13 mouse cellular contexts compared by ENCODE assay signal in the genomic region with DNA sequence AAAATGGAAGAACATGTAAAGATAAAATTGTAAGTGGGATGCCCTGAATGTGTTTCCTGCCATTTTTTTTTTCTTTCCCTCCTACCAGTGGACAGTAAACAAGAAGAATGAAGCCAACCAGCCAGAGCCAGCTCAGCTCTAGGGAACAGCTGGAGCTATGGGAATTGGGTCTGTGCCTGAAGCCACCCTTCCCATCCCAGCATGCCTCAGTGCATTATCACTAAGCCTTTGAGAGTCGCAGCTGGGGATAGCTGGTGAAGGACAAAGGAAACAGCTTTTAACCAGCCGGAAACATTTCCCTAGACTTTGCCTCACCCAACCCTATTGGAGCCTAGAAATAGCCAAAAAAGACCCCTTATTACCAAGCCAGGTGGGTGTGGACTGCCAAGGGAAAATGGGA.
DNase-seq lines count a peak whose midpoint lies in the region; ATAC-seq and TF ChIP-seq lines count a peak whose summit lies in the region.
"Had no signal": no experiment of that assay in that cellular context is flagged by ENCODE, and none has a peak within 500 bp of the region (broad histone marks: within the 10 kb centered on the region; RNA-seq: fewer than 3 reads in every experiment).

No protein-coding gene starts in this region.

- TF ChIP-seq CTCF in midbrain, postnatal 0 days (IDR thresholded peaks at IDR 0.05), result no peak

- no peak for ATAC-seq in hindbrain, embryonic 11.5 days (ENCODE audit: low FRiP score)
- ATAC-seq in hindbrain, embryonic 16.5 days, result no peak
- ATAC-seq in midbrain, postnatal 0 days (ENCODE audit: low FRiP score), result no peak
- no peak for ATAC-seq in midbrain, embryonic 16.5 days
- no peak for ATAC-seq in CD4-positive, CD25-positive, alpha-beta regulatory T cell, adult 4 months

- peak; percentile 13 for DNase-seq in hindbrain, embryonic 11.5 days (ENCODE audit: low spot score)
- DNase-seq in midbrain, postnatal 0 days (ENCODE audit: low spot score), result peak; percentile 53
- DNase-seq in heart, postnatal 36 days, result peak; percentile 24 to 35
- peak; percentile 36 for DNase-seq in retina, postnatal 7 days (ENCODE audit: low read depth, low spot score)
- no peak for DNase-seq in adrenal gland, adult 2 months
- DNase-seq: right cerebral cortex, postnatal 4 days had no signal

- no peaks in the 10 kb centered on the region for H3K27me3 ChIP-seq in hindbrain, embryonic 11.5 days (ENCODE audit: control insufficient read depth, insufficient read depth, low read length)
- no peaks in the 10 kb centered on the region for H3K27me3 ChIP-seq in hindbrain, embryonic 16.5 days (replicated peaks; ENCODE audit: control insufficient read depth, insufficient read depth, low read length)
- no peaks in the 10 kb centered on the region for H3K27me3 ChIP-seq in midbrain, postnatal 0 days (ENCODE audit: insufficient read depth, low read length)
- H3K27me3 ChIP-seq in midbrain, embryonic 16.5 days (ENCODE audit: control insufficient read depth, insufficient read depth, low read depth, low read length), result no peaks in the 10 kb centered on the region
- H3K27me3 ChIP-seq: heart, embryonic 13.5 days had no signal

- WGBS in hindbrain, embryonic 11.5 days, result 53% methylated on average over 2 of the region's 2 CpGs
- WGBS in hindbrain, embryonic 16.5 days, result 31% methylated on average over 2 of the region's 2 CpGs
- 29% methylated on average over 2 of the region's 2 CpGs for WGBS in midbrain, postnatal 0 days
- 19% methylated on average over 2 of the region's 2 CpGs for WGBS in midbrain, embryonic 16.5 days

- no peak overlapping the region for H3K4me3 ChIP-seq in hindbrain, embryonic 11.5 days (ENCODE audit: low read depth, low read length)
- no peak overlapping the region for H3K4me3 ChIP-seq in hindbrain, embryonic 16.5 days (ENCODE audit: low read length)
- no peak overlapping the region for H3K4me3 ChIP-seq in midbrain, postnatal 0 days (ENCODE audit: low read depth, low read length)
- H3K4me3 ChIP-seq in midbrain, embryonic 16.5 days (ENCODE audit: low read depth, low read length), result no peak overlapping the region
- H3K4me3 ChIP-seq: heart, embryonic 13.5 days had no signal

- no peaks in the 10 kb centered on the region for H3K9me3 ChIP-seq in hindbrain, embryonic 11.5 days (ENCODE audit: control insufficient read depth, low read length)
- H3K9me3 ChIP-seq in hindbrain, embryonic 16.5 days (ENCODE audit: control insufficient read depth, low read length), result no peaks in the 10 kb centered on the region
- H3K9me3 ChIP-seq in midbrain, postnatal 0 days (ENCODE audit: low read length), result no peaks in the 10 kb centered on the region
- H3K9me3 ChIP-seq in midbrain, embryonic 16.5 days (replicated peaks; ENCODE audit: control insufficient read depth, low read length, poor library complexity, severe bottlenecking), result no peaks in the 10 kb centered on the region
- H3K9me3 ChIP-seq: heart, embryonic 13.5 days had no signal

- intact Hi-C loops in heart, postnatal 36 days (cut with DNase I), result loop anchor here (10.0 kb wide), 1 partner anchor 672 kb away; a partner anchor contains a TSS

- H3K36me3 ChIP-seq in hindbrain, embryonic 11.5 days (ENCODE audit: control insufficient read depth, insufficient read depth, low read length), result no peaks in the 10 kb centered on the region
- H3K36me3 ChIP-seq in hindbrain, embryonic 16.5 days (ENCODE audit: control insufficient read depth, insufficient read depth, low read length), result no peaks in the 10 kb centered on the region
- no peaks in the 10 kb centered on the region for H3K36me3 ChIP-seq in midbrain, postnatal 0 days (ENCODE audit: insufficient read depth, low read length)
- H3K36me3 ChIP-seq in midbrain, embryonic 16.5 days (ENCODE audit: control insufficient read depth, insufficient read depth, low read length), result no peaks in the 10 kb centered on the region
- H3K36me3 ChIP-seq: heart, embryonic 13.5 days had no signal

- no peak overlapping the region for H3K9ac ChIP-seq in hindbrain, embryonic 11.5 days (ENCODE audit: low read depth, low read length)
- H3K9ac ChIP-seq in hindbrain, embryonic 16.5 days (ENCODE audit: low read depth, low read length), result no peak overlapping the region
- H3K9ac ChIP-seq in midbrain, postnatal 0 days (replicated peaks; ENCODE audit: low read length, poor library complexity, severe bottlenecking), result no peak overlapping the region
- no peak overlapping the region for H3K9ac ChIP-seq in midbrain, embryonic 16.5 days (ENCODE audit: low read depth, low read length)
- H3K9ac ChIP-seq: heart, embryonic 13.5 days had no signal

- H3K27ac ChIP-seq in hindbrain, embryonic 11.5 days (ENCODE audit: low read depth, low read length), result no peak overlapping the region
- H3K27ac ChIP-seq in hindbrain, embryonic 16.5 days (ENCODE audit: low read depth, low read length), result no peak overlapping the region
- H3K27ac ChIP-seq in midbrain, postnatal 0 days (ENCODE audit: low read depth, low read length), result no peak overlapping the region
- H3K27ac ChIP-seq in midbrain, embryonic 16.5 days (ENCODE audit: low read length), result no peak overlapping the region
- H3K27ac ChIP-seq: heart, embryonic 13.5 days; kidney, postnatal 0 days; macrophage; stomach, postnatal 0 days had no signal

- no peaks in the 10 kb centered on the region for H3K4me1 ChIP-seq in hindbrain, embryonic 11.5 days (replicated peaks; ENCODE audit: control insufficient read depth, insufficient read depth, low read length)
- no peaks in the 10 kb centered on the region for H3K4me1 ChIP-seq in hindbrain, embryonic 16.5 days (ENCODE audit: control insufficient read depth, insufficient read depth, low read depth, low read length)
- no peaks in the 10 kb centered on the region for H3K4me1 ChIP-seq in midbrain, postnatal 0 days (ENCODE audit: insufficient read depth, low read length)
- H3K4me1 ChIP-seq in midbrain, embryonic 16.5 days (ENCODE audit: control insufficient read depth, insufficient read depth, low read length), result peaks cover 8% of the 10 kb centered on the region

- no peak overlapping the region for H3K4me2 ChIP-seq in hindbrain, embryonic 11.5 days (replicated peaks; ENCODE audit: low read depth, low read length)
- H3K4me2 ChIP-seq in hindbrain, embryonic 16.5 days (ENCODE audit: low read length), result no peak overlapping the region
- H3K4me2 ChIP-seq in midbrain, postnatal 0 days (ENCODE audit: low read depth, low read length, poor library complexity, severe bottlenecking), result no peak overlapping the region
- no peak overlapping the region for H3K4me2 ChIP-seq in midbrain, embryonic 16.5 days (ENCODE audit: low read length)
- H3K4me2 ChIP-seq: heart, embryonic 13.5 days had no signal
